Mouse (Mus musculus) bone marrow macrophage, adult 2 months (primary cell): ENCODE results near the gene Lrrc1.

Source experiments
- CTCF ChIP-seq: IDR thresholded peaks from 2 replicates; pipeline ENCODE4 v1.5.1; 2012; ENCODE audit warnings: low read depth, mild to moderate bottlenecking, low read length, moderate library complexity
- POLR2A ChIP-seq: IDR thresholded peaks from 2 replicates; pipeline ENCODE4 v1.6.1; 2012; ENCODE audit warnings: mild to moderate bottlenecking, low read depth, low read length, borderline replicate concordance

DNA sequence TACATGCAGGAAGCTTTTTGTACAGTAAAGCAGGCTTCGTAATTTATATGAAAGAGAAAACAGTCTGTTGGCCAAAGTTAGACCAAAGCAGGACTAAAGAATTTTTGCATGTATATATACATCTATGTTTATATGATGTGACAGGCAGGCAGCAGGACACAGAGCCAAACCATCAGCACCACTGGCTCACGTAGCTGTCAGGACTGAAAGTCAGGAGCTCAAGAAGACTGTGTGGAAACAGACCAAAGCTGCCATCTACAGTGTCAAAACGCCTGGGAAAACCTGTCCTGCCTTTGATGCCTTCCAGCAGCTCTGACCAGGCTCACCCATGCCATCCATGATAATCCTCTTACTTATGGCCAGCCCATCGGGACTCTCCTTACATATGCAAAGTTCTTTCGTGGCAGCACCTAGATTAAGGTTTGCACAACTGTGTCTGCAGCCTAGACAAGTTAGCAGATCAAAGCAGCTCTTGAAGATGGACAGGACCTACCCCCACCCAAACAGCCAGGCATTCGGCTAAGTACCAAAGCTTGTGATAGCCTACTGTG is 136.5 kb downstream of the Lrrc1 start:
- TF ChIP-seq CTCF (no peak), POLR2A (no peak)
